ENCODE assay signal across 9 mouse cellular contexts in genomic region chr5:77459896-77460717, GRCm38 (mm10). TPM values are rescaled to one million over a fixed set of nuclear protein-coding genes. Genes with fewer than 3 reads are reported as not detected.
DNase-seq lines count a peak whose midpoint lies in the region; ATAC-seq and TF ChIP-seq lines count a peak whose summit lies in the region.
"Had no signal": no experiment of that assay in that cellular context is flagged by ENCODE, and none has a peak within 500 bp of the region (broad histone marks: within the 10 kb centered on the region; RNA-seq: fewer than 3 reads in every experiment).

No protein-coding gene starts in this region.

- H3K9ac ChIP-seq in embryonic facial prominence, embryonic 13.5 days = peak overlapping the region; percentile 72
- H3K9ac ChIP-seq in heart, adult 2 months (ENCODE audit: low read depth, low read length) = peak overlapping the region; percentile 77
- peak overlapping the region; percentile 54 for H3K9ac ChIP-seq in limb, embryonic 11.5 days (ENCODE audit: low read length)
- peak overlapping the region; percentile 50; the same call in 1 of the 2 replicates for H3K9ac ChIP-seq in midbrain, embryonic 13.5 days (replicated peaks)

- peaks cover 7% of the 10 kb centered on the region; the same call in 1 of the 2 replicates for H3K4me1 ChIP-seq in embryonic facial prominence, embryonic 13.5 days
- peaks cover 2% of the 10 kb centered on the region for H3K4me1 ChIP-seq in heart, adult 2 months (ENCODE audit: control insufficient read depth, insufficient read depth, low read length)
- no peaks in the 10 kb centered on the region for H3K4me1 ChIP-seq in kidney, adult 2 months (ENCODE audit: control insufficient read depth, insufficient read depth, low read length)
- 0 out of 2 replicates have a peak, but pooled peaks cover 2% of the 10 kb centered on the region for H3K4me1 ChIP-seq in limb, embryonic 11.5 days (ENCODE audit: control insufficient read depth, insufficient read depth, low read length)
- H3K4me1 ChIP-seq in midbrain, embryonic 13.5 days (replicated peaks) = no peaks in the 10 kb centered on the region
- H3K4me1 ChIP-seq in small intestine, adult 2 months (ENCODE audit: control insufficient read depth, insufficient read depth, insufficient read length, low read length) = no peaks in the 10 kb centered on the region

- TF ChIP-seq POLR2A in heart, adult 2 months (IDR thresholded peaks at IDR 0.05; ENCODE audit: insufficient read depth, low read depth, low read length) = no peak
- TF ChIP-seq POLR2A in kidney, adult 2 months (IDR thresholded peaks at IDR 0.05; ENCODE audit: low read depth, low read length) = no peak
- TF ChIP-seq POLR2A in small intestine, adult 2 months (IDR thresholded peaks at IDR 0.05; ENCODE audit: low read depth, low read length) = no peak

- H3K27ac ChIP-seq in embryonic facial prominence, embryonic 13.5 days = peak overlapping the region; percentile 80
- peak overlapping the region; percentile 61 for H3K27ac ChIP-seq in heart, adult 2 months
- H3K27ac ChIP-seq in kidney, adult 2 months (ENCODE audit: insufficient read depth, low read depth, low read length) = peak overlapping the region; percentile 48; the same call in 1 of the 2 replicates
- no peak overlapping the region for H3K27ac ChIP-seq in limb, embryonic 11.5 days (replicated peaks; ENCODE audit: low read depth, low read length)
- peak overlapping the region; percentile 75 for H3K27ac ChIP-seq in midbrain, embryonic 13.5 days
- H3K27ac ChIP-seq in small intestine, adult 2 months (ENCODE audit: insufficient read depth, low read depth, low read length) = peak overlapping the region; percentile 3; the same call in 1 of the 2 replicates

- TF ChIP-seq EP300 in heart, adult 2 months (IDR thresholded peaks at IDR 0.05; ENCODE audit: insufficient read depth, low read depth, low read length) = peak; percentile 72

- H3K27me3 ChIP-seq in embryonic facial prominence, embryonic 13.5 days = 0 out of 2 replicates have a peak, but pooled peaks cover 3% of the 10 kb centered on the region
- no peaks in the 10 kb centered on the region for H3K27me3 ChIP-seq in heart, adult 2 months (ENCODE audit: control insufficient read depth, insufficient read depth, low read length)
- H3K27me3 ChIP-seq in kidney, adult 2 months (replicated peaks; ENCODE audit: control insufficient read depth, insufficient read depth, low read length) = no peaks in the 10 kb centered on the region
- H3K27me3 ChIP-seq in limb, embryonic 11.5 days (ENCODE audit: control insufficient read depth, insufficient read depth, low read length) = no peaks in the 10 kb centered on the region; the same call in 1 of the 2 replicates
- H3K27me3 ChIP-seq in midbrain, embryonic 13.5 days = peaks cover 6% of the 10 kb centered on the region; the same call in 1 of the 2 replicates
- H3K27me3 ChIP-seq in small intestine, adult 2 months (ENCODE audit: control insufficient read depth, insufficient read depth, low read length) = no peaks in the 10 kb centered on the region

- WGBS in embryonic facial prominence, embryonic 13.5 days = under 1% methylated on average over 29 of the region's 29 CpGs
- under 1% methylated on average over 29 of the region's 29 CpGs for WGBS in heart, adult 2 months
- WGBS in kidney, adult 2 months = 1% methylated on average over 29 of the region's 29 CpGs
- under 1% methylated on average over 29 of the region's 29 CpGs for WGBS in limb, embryonic 11.5 days
- WGBS in midbrain, embryonic 13.5 days = under 1% methylated on average over 29 of the region's 29 CpGs
- 1% methylated on average over 29 of the region's 29 CpGs for WGBS in small intestine, adult 2 months

- H3K4me3 ChIP-seq in embryonic facial prominence, embryonic 13.5 days = peak overlapping the region; percentile 52
- H3K4me3 ChIP-seq in heart, adult 2 months = peak overlapping the region; percentile 61
- H3K4me3 ChIP-seq in kidney, adult 2 months (ENCODE audit: insufficient read depth, low read depth, low read length) = peak overlapping the region; percentile 62
- H3K4me3 ChIP-seq in limb, embryonic 11.5 days (ENCODE audit: low read depth, low read length) = peak overlapping the region; percentile 37
- H3K4me3 ChIP-seq in midbrain, embryonic 13.5 days (replicated peaks) = peak overlapping the region; percentile 43
- peak overlapping the region; percentile 62 for H3K4me3 ChIP-seq in small intestine, adult 2 months (ENCODE audit: low read depth, low read length)

- peak; percentile 80 for ATAC-seq in embryonic facial prominence, embryonic 13.5 days (ENCODE audit: insufficient number of reproducible peaks, insufficient read depth, low FRiP score, low TSS enrichment, low read depth)
- ATAC-seq in limb, embryonic 11.5 days (ENCODE audit: insufficient number of reproducible peaks, low FRiP score, low TSS enrichment, low read depth) = peak; percentile 82
- ATAC-seq in midbrain, embryonic 13.5 days = peak; percentile 92

- intact Hi-C loops in heart, adult 2 months (cut with DNase I) = loop anchor here (1.0 to 5.0 kb wide), 3 partner anchors 43 to 106 kb away; partner anchors contain the start of gene Igfbp7

- no peaks in the 10 kb centered on the region for H3K79me2 ChIP-seq in heart, adult 2 months (replicated peaks; ENCODE audit: control insufficient read depth, insufficient read depth, low read length)

- no peaks in the 10 kb centered on the region for H3K36me3 ChIP-seq in embryonic facial prominence, embryonic 13.5 days
- H3K36me3 ChIP-seq in heart, adult 2 months (ENCODE audit: control insufficient read depth, insufficient read depth, low read length) = no peaks in the 10 kb centered on the region
- no peaks in the 10 kb centered on the region for H3K36me3 ChIP-seq in kidney, adult 2 months (ENCODE audit: control insufficient read depth, insufficient read depth, low read length)
- H3K36me3 ChIP-seq in limb, embryonic 11.5 days (ENCODE audit: control insufficient read depth, insufficient read depth, low read length) = no peaks in the 10 kb centered on the region
- H3K36me3 ChIP-seq in midbrain, embryonic 13.5 days = no peaks in the 10 kb centered on the region
- H3K36me3 ChIP-seq in small intestine, adult 2 months (ENCODE audit: control insufficient read depth, insufficient read depth, low read length) = no peaks in the 10 kb centered on the region
- H3K36me3 ChIP-seq: G1E had no signal

- peak overlapping the region; percentile 57 for H3K4me2 ChIP-seq in embryonic facial prominence, embryonic 13.5 days
- peak overlapping the region; percentile 48 for H3K4me2 ChIP-seq in limb, embryonic 11.5 days (ENCODE audit: low read depth, severe bottlenecking)
- H3K4me2 ChIP-seq in midbrain, embryonic 13.5 days (replicated peaks) = peak overlapping the region; percentile 53

- H3K9me3 ChIP-seq in embryonic facial prominence, embryonic 13.5 days = no peaks in the 10 kb centered on the region
- no peaks in the 10 kb centered on the region for H3K9me3 ChIP-seq in limb, embryonic 11.5 days (ENCODE audit: control insufficient read depth, low read length)
- H3K9me3 ChIP-seq in midbrain, embryonic 13.5 days = no peaks in the 10 kb centered on the region

- peak; percentile 81 for TF ChIP-seq CTCF in heart, adult 2 months (IDR thresholded peaks at IDR 0.05)
- peak; percentile 96 for TF ChIP-seq CTCF in kidney, adult 2 months (conservative IDR thresholded peaks at IDR 0.05; ENCODE audit: insufficient read depth, insufficient read length, low read depth, low read length)
- peak; percentile 97 for TF ChIP-seq CTCF in small intestine, adult 2 months (IDR thresholded peaks at IDR 0.05; ENCODE audit: extremely low read depth, insufficient read length, insufficient replicate concordance, low read depth, low read length)

- DNase-seq in 3T3-L1 (ENCODE audit: low read depth, low spot score) = peak; percentile 98
- peak; percentile 86 to 89 for DNase-seq in adrenal gland, postnatal 4 days (ENCODE audit: low spot score in 2 of 2)
- DNase-seq in heart, adult 2 months = peak; percentile 90 to 96
- peak; percentile 94 for DNase-seq in kidney, adult 2 months
- DNase-seq in limb, embryonic 11.5 days (ENCODE audit: low spot score) = peak; percentile 98

RNA-seq across cellular contexts. Expression of gene Igfbp7, which starts 52.3 kb away (rescaled TPM):
- 100 to 1,000 TPM; 742 to 760 TPM for total RNA-seq in adrenal gland, postnatal 4 days (2021)
- 32.4 and 37.7 TPM in 2 replicates for polyA plus RNA-seq in embryonic facial prominence, embryonic 13.5 days (2015; fragmentation: Nextera tagmentation; extraction: Ambion mirVana)
- 100 to 1,000 TPM; 174 to 205 TPM for total RNA-seq in heart, adult 2 months (2021)
- polyA plus RNA-seq in heart, adult 2 months (2012; rRNA removed) = 342 and 353 TPM in 2 replicates
- polyA plus RNA-seq in kidney, adult 2 months (2012; rRNA removed) = 4,855 and 6,899 TPM in 2 replicates
- polyA plus RNA-seq in limb, embryonic 11.5 days (2014; fragmentation: Nextera tagmentation; extraction: Ambion mirVana) = 1.9 and 2.6 TPM in 2 replicates
- 48.8 and 55.3 TPM in 2 replicates for polyA plus RNA-seq in midbrain, embryonic 13.5 days (2015; fragmentation: Nextera tagmentation; extraction: Ambion mirVana)
- polyA plus RNA-seq in small intestine, adult 2 months (2012; rRNA removed) = 664 and 1,449 TPM in 2 replicates
- total RNA-seq: G1E had no signal
- polyA plus RNA-seq: G1E had no signal
